Mouse (Mus musculus) cortical plate, adult 2 months (tissue): ENCODE measurements at regions not wholly inside any gene's neighbourhood (a gene's known extent, or its start where the extent isn't known, plus 50 kb on each side); places are given as distances from the start of the nearest gene placed in this dataset.

ENCODE experiments used
- CTCF ChIP-seq: fragments of 200-500 bp; IDR thresholded peaks from 2 replicates; pipeline ENCODE4 v1.5.1; 2011; ENCODE audit warnings: mild to moderate bottlenecking, control low read depth, low read length; ENCODE audit not compliant: insufficient read depth; ENCODE audit errors: extremely low read depth
- POLR2A ChIP-seq: fragments of 200-500 bp; IDR thresholded peaks from 2 replicates; pipeline ENCODE4 v1.6.1; 2011; ENCODE audit warnings: mild to moderate bottlenecking, low read length, control low read depth; ENCODE audit not compliant: insufficient read depth; ENCODE audit errors: extremely low read depth

DNA sequence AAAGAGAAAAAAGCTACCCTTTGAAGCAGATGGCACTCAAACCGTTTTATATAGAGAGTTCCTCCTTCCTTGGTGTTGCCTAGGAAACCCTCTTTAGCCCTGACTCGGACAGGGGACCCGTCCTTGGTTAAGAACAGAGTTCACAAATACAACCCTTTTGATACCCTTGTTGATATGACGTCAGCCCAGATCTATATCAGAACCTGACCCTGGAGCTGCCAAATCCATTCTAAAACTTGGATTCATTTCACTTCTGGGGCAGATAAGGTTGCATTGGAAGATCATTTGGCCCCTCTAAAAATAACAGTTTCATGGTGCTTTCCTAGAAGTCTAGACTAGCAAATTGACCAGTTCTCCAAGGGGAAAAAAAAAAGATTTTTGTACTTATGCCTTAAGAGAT, 271.2 kb downstream of the Mreg start:
- no peak for TF ChIP-seq CTCF
- TF ChIP-seq POLR2A = no peak
